Mouse (Mus musculus) gonadal fat pad, adult 2 months (tissue): ENCODE measurements around the gene Tmem98. TPM values are rescaled to one million over a fixed set of nuclear protein-coding genes. Genes with fewer than 3 reads are reported as not detected.

Source experiments
- DNase-seq: peaks from one replicate; pipeline ENCODE4 v3.0.0-alpha.2; 2012; ENCODE audit warnings: low read depth
- polyA plus RNA-seq: library from polyadenylated mRNA; depleted of rRNA; stranded (reverse); fragments of >200 nt; gene quantifications from 2 replicates; pipeline ENCODE4 v1.2.3, GENCODE M21; 2012; rRNA removed

Tmem98 gene
- polyA plus RNA-seq, 1 experiment: 31.6 TPM

DNA sequence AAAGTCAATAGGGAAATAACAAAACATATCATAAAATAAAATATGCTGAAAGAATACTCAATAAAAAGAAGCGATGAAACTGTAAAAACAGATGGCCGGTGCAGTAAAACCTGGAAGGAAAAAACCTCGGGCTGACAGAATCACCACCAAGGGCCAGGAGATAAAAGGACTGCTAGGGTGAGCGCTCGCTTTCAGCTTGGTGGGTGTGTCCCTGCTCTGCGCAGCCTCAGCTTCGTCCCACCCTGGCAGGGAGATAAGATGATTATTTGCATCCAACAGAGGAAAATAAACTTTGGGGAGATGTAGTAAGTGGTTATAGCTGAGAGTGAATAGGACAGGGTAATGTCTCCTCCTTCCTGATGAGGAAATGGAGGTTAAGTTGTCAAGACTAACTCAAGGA is 44.9 kb downstream of the Tmem98 start:
- no peak for DNase-seq

DNA sequence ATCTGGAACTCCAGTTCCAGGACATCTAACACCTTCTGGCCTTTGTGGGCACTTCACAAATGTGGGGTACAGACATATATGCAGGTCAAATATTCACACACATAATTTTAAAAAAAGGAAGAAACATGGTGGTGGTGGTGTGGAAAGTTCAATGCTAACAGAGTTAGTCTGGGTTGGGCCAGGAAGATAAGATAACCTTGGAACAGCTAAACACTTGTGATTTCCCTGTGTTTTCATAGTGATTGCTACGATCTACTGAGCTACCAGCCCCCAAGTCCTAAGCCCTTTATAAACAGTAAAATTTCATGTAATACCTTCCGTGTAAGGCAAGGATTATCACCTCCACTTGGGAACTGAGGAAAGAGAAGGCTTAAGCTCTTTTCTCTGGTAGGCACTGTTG is 46.9 kb downstream of the Tmem98 start:
- DNase-seq: no peak

DNA sequence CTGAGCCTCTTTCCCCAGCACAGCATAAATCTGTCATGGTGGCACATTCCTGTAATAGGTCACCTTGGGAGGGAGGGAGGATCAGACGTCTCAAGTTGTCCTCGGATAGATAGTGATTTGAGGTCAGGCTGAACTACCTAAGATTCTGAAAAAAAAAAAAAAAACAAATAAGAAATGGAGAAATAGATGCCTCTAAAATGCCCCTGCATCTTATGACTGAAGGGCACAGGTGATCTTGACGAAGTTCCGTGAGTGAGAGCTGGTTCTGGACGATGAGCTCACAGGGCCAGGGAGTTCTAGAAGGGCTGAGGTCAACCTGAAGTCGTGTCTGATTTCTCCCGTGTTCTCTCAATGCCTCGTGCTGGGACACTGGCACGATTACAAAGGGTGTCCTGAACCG is 48.1 kb downstream of the Tmem98 start, which contains the start of gene Spaca3:
Spaca3 (plus strand) TSS at position 301 of the 400 bp plus-strand sequence.
- no peak for DNase-seq

DNA sequence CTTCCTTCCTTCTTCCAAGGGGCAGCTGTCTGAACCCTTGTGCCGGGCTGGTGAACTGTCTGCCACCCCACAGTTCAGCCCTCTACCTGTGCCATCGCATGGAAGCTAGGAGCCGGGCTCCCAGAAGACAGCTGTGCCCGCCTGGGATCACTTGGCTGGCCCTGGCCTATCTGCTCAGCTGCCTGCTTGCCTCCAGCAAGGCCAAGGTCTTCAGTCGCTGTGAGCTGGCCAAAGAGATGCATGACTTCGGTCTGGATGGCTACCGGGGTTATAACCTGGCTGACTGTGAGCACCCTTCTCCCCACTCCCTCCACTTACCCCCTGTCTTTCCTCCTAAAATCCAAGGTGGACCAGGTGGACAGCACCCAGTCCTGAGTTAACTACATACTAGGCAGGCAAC is 53.0 kb downstream of the Tmem98 start:
- DNase-seq: no peak

DNA sequence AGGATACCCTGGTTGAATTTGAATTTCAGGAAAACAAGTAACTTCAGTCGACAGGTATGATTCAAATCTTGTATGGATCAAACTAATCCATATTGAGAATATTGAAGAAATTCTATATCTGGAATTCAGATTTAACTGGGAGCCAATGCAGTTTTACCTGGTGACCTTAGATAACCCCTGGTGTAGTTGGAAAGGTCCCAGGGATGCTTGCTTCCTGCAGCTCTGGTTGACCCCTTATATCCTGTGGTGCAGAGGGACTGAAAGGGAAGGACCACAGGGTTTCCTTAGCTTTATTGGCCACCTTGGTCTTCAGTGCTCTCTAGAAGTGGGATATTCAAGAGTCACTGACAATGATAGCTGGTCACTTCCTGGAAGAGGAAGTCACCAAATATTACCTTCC is 58.1 kb downstream of the Tmem98 start:
- DNase-seq: no peak

Other genes starting within 250 kb of the Tmem98 start
- gene Myo1d, start 30.1 kb upstream of the Tmem98 start, polyA plus RNA-seq: 19.7 and 23.7 TPM in 2 replicates
- 0.36 and 0.48 TPM in 2 replicates for gene Spaca3, start 48.2 kb downstream of the Tmem98 start, polyA plus RNA-seq